In genomic region chr13:41760484-41760883, GRCm38 (mm10) we compare ENCODE assay signal across 11 mouse cellular contexts.
DNase-seq lines count a peak whose midpoint lies in the region; ATAC-seq lines count a peak whose summit lies in the region.
"Had no signal": no experiment of that assay in that cellular context is flagged by ENCODE, and none has a peak within 500 bp of the region (broad histone marks: within the 10 kb centered on the region; RNA-seq: fewer than 3 reads in every experiment).

No protein-coding gene starts in this region.

- no peak overlapping the region for H3K4me2 ChIP-seq in embryonic facial prominence, embryonic 14.5 days (ENCODE audit: low read depth, low read length)
- H3K4me2 ChIP-seq in neural tube, embryonic 13.5 days, result no peak overlapping the region
- H3K4me2 ChIP-seq in hindbrain, embryonic 13.5 days, result no peak overlapping the region
- H3K4me2 ChIP-seq in liver, embryonic 11.5 days, result no peak overlapping the region
- H3K4me2 ChIP-seq: hindbrain, embryonic 14.5 days had no signal

- peak; percentile 23 for DNase-seq in embryonic facial prominence, embryonic 14.5 days (ENCODE audit: low spot score)
- DNase-seq in embryonic facial prominence, embryonic 10.5 days (ENCODE audit: low spot score), result no peak
- DNase-seq in neural tube, embryonic 10.5 days (ENCODE audit: extremely low spot score, low spot score), result no peak
- peak; percentile 38 for DNase-seq in gastrocnemius, postnatal 14 days
- no peak for DNase-seq in urinary bladder, postnatal 10 days (ENCODE audit: low spot score)
- no peak for DNase-seq in liver, embryonic 11.5 days (ENCODE audit: low spot score)
- DNase-seq: kidney, adult 11 months; liver, postnatal 0 days had no signal

- intact Hi-C loops in gastrocnemius, postnatal 14 days (cut with DNase I; ENCODE audit: low total_unique reads), result no loop called here

- no peak overlapping the region for H3K27ac ChIP-seq in embryonic facial prominence, embryonic 14.5 days (replicated peaks; ENCODE audit: low read depth, low read length)
- H3K27ac ChIP-seq in embryonic facial prominence, embryonic 10.5 days (replicated peaks), result no peak overlapping the region
- no peak overlapping the region for H3K27ac ChIP-seq in neural tube, embryonic 13.5 days (replicated peaks)
- no peak overlapping the region for H3K27ac ChIP-seq in hindbrain, embryonic 13.5 days
- no peak overlapping the region for H3K27ac ChIP-seq in liver, embryonic 11.5 days (ENCODE audit: low read depth, low read length)
- H3K27ac ChIP-seq: hindbrain, embryonic 14.5 days had no signal

- H3K4me3 ChIP-seq in embryonic facial prominence, embryonic 14.5 days (ENCODE audit: low read depth, low read length), result no peak overlapping the region
- H3K4me3 ChIP-seq in embryonic facial prominence, embryonic 10.5 days, result no peak overlapping the region
- H3K4me3 ChIP-seq in neural tube, embryonic 13.5 days, result no peak overlapping the region
- H3K4me3 ChIP-seq in hindbrain, embryonic 13.5 days, result no peak overlapping the region
- no peak overlapping the region for H3K4me3 ChIP-seq in liver, embryonic 11.5 days (ENCODE audit: low read depth, low read length)

- H3K9ac ChIP-seq in embryonic facial prominence, embryonic 14.5 days (ENCODE audit: low read depth, low read length), result no peak overlapping the region
- H3K9ac ChIP-seq in neural tube, embryonic 13.5 days, result no peak overlapping the region
- no peak overlapping the region for H3K9ac ChIP-seq in hindbrain, embryonic 13.5 days
- no peak overlapping the region for H3K9ac ChIP-seq in liver, embryonic 11.5 days (ENCODE audit: low read depth, low read length)
- H3K9ac ChIP-seq: hindbrain, embryonic 14.5 days; liver, postnatal 0 days had no signal

- no peaks in the 10 kb centered on the region for H3K9me3 ChIP-seq in embryonic facial prominence, embryonic 14.5 days (ENCODE audit: control insufficient read depth, low read length)
- H3K9me3 ChIP-seq in embryonic facial prominence, embryonic 10.5 days, result no peaks in the 10 kb centered on the region
- H3K9me3 ChIP-seq in neural tube, embryonic 13.5 days, result no peaks in the 10 kb centered on the region
- 0 out of 2 replicates have a peak, but pooled peaks cover 2% of the 10 kb centered on the region for H3K9me3 ChIP-seq in hindbrain, embryonic 13.5 days
- no peaks in the 10 kb centered on the region for H3K9me3 ChIP-seq in liver, embryonic 11.5 days (ENCODE audit: control insufficient read depth, low read length)

- WGBS in embryonic facial prominence, embryonic 14.5 days, result 48% methylated on average over 10 of the region's 10 CpGs
- 42% methylated on average over 10 of the region's 10 CpGs for WGBS in embryonic facial prominence, embryonic 10.5 days
- 29% methylated on average over 10 of the region's 10 CpGs for WGBS in neural tube, embryonic 13.5 days
- 42% methylated on average over 10 of the region's 10 CpGs for WGBS in hindbrain, embryonic 13.5 days
- WGBS in liver, embryonic 11.5 days, result 66% methylated on average over 10 of the region's 10 CpGs

- no peaks in the 10 kb centered on the region for H3K36me3 ChIP-seq in embryonic facial prominence, embryonic 14.5 days (ENCODE audit: control insufficient read depth, insufficient read depth, low read length)
- no peaks in the 10 kb centered on the region for H3K36me3 ChIP-seq in embryonic facial prominence, embryonic 10.5 days (replicated peaks)
- H3K36me3 ChIP-seq in neural tube, embryonic 13.5 days, result no peaks in the 10 kb centered on the region
- H3K36me3 ChIP-seq in hindbrain, embryonic 13.5 days, result no peaks in the 10 kb centered on the region
- no peaks in the 10 kb centered on the region for H3K36me3 ChIP-seq in liver, embryonic 11.5 days (ENCODE audit: control insufficient read depth, insufficient read depth, low read length)

- peaks cover 4% of the 10 kb centered on the region; the same call in 1 of the 2 replicates for H3K4me1 ChIP-seq in embryonic facial prominence, embryonic 14.5 days (ENCODE audit: control insufficient read depth, insufficient read depth, low read length)
- H3K4me1 ChIP-seq in embryonic facial prominence, embryonic 10.5 days, result peaks cover 25% of the 10 kb centered on the region
- peaks cover 27% of the 10 kb centered on the region for H3K4me1 ChIP-seq in neural tube, embryonic 13.5 days (replicated peaks)
- H3K4me1 ChIP-seq in hindbrain, embryonic 13.5 days (replicated peaks), result peaks cover 22% of the 10 kb centered on the region
- no peaks in the 10 kb centered on the region for H3K4me1 ChIP-seq in liver, embryonic 11.5 days (replicated peaks; ENCODE audit: control insufficient read depth, insufficient read depth, low read length)

- no peaks in the 10 kb centered on the region for H3K27me3 ChIP-seq in embryonic facial prominence, embryonic 14.5 days (replicated peaks; ENCODE audit: control insufficient read depth, insufficient read depth, low read length)
- H3K27me3 ChIP-seq in embryonic facial prominence, embryonic 10.5 days (replicated peaks; ENCODE audit: low read depth, poor library complexity, severe bottlenecking), result peaks cover 5% of the 10 kb centered on the region; the same call in 1 of the 2 replicates
- H3K27me3 ChIP-seq in neural tube, embryonic 13.5 days, result no peaks in the 10 kb centered on the region
- H3K27me3 ChIP-seq in hindbrain, embryonic 13.5 days, result no peaks in the 10 kb centered on the region
- no peaks in the 10 kb centered on the region; the same call in 1 of the 2 replicates for H3K27me3 ChIP-seq in liver, embryonic 11.5 days (replicated peaks; ENCODE audit: control insufficient read depth, insufficient read depth, low read length)

- peak; percentile 38 for ATAC-seq in embryonic facial prominence, embryonic 14.5 days (ENCODE audit: low read depth)
- ATAC-seq in neural tube, embryonic 13.5 days (ENCODE audit: low read depth), result peak; percentile 50; the same call in 1 of the 2 replicates
- ATAC-seq in hindbrain, embryonic 13.5 days (ENCODE audit: low FRiP score), result no peak
- no peak for ATAC-seq in liver, embryonic 11.5 days (replicated peaks; ENCODE audit: low FRiP score)
- ATAC-seq: liver, postnatal 0 days had no signal

Comparison
In these comparisons a context has a peak if more than half of its experiments do, and no peak if none do; other contexts are left out.
1. DNase-seq: peak in embryonic facial prominence, embryonic 14.5 days (single experiment) and gastrocnemius, postnatal 14 days (single experiment); none in embryonic facial prominence, embryonic 10.5 days (single experiment), neural tube, embryonic 10.5 days (single experiment), urinary bladder, postnatal 10 days (single experiment) and liver, embryonic 11.5 days (single experiment).
2. ATAC-seq: peak in embryonic facial prominence, embryonic 14.5 days (single experiment) and neural tube, embryonic 13.5 days (single experiment); none in hindbrain, embryonic 13.5 days (single experiment) and liver, embryonic 11.5 days (single experiment).